8 mouse cellular contexts compared by ENCODE assay signal in the genomic region with DNA sequence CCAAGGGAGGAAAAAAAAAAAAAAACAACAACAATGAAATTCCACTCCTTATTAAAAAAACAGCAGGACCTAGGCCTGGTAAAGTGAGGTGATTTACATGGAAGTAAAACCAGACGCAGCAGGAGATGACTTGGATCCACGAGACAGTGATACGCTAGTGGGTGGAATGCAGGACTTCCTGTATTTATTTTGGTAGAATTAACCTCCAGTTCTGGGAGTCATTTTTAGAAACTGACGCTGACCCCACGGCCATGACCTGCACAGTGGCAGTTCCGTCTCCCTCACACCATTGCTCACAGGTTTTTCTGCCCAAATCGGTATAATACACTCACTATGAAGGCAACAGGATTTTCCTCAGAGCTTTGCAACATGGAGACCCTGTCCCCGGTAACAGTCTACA. TPM values are rescaled to one million over a fixed set of nuclear protein-coding genes. Genes with fewer than 3 reads are reported as not detected.
DNase-seq lines count a peak whose midpoint lies in the region; ATAC-seq and TF ChIP-seq lines count a peak whose summit lies in the region.

No protein-coding gene starts in this region.

- H3K27ac ChIP-seq in intestine, postnatal 0 days (ENCODE audit: low read depth, low read length), result no peak overlapping the region
- no peak overlapping the region for H3K27ac ChIP-seq in intestine, embryonic 15.5 days
- H3K27ac ChIP-seq in heart, embryonic 15.5 days, result peak overlapping the region; percentile 70
- peak overlapping the region; percentile 40 for H3K27ac ChIP-seq in limb, embryonic 15.5 days
- no peak overlapping the region for H3K27ac ChIP-seq in forebrain, embryonic 14.5 days (ENCODE audit: low read depth, low read length)

- no peak overlapping the region for H3K4me2 ChIP-seq in intestine, postnatal 0 days (replicated peaks; ENCODE audit: low read depth)
- H3K4me2 ChIP-seq in intestine, embryonic 15.5 days (replicated peaks), result no peak overlapping the region
- H3K4me2 ChIP-seq in heart, embryonic 15.5 days, result peak overlapping the region; percentile 40
- no peak overlapping the region for H3K4me2 ChIP-seq in limb, embryonic 15.5 days
- H3K4me2 ChIP-seq in forebrain, embryonic 14.5 days (ENCODE audit: low read length), result no peak overlapping the region

- ATAC-seq in intestine, postnatal 0 days, result no peak
- ATAC-seq in intestine, embryonic 15.5 days, result no peak
- 0 out of 2 replicates have a peak, but pooled peaks have one; percentile 11 for ATAC-seq in common myeloid progenitor, adult 5-6 weeks (replicated peaks; ENCODE audit: low read depth, poor library complexity, severe bottlenecking)
- no peak for ATAC-seq in heart, embryonic 15.5 days (replicated peaks; ENCODE audit: insufficient number of reproducible peaks, insufficient read depth, low FRiP score, low read depth)
- no peak for ATAC-seq in limb, embryonic 15.5 days (ENCODE audit: insufficient number of reproducible peaks, low FRiP score, low TSS enrichment, low read depth)
- ATAC-seq in forebrain, embryonic 14.5 days, result no peak

- no peaks in the 10 kb centered on the region for H3K9me3 ChIP-seq in intestine, postnatal 0 days (ENCODE audit: control insufficient read depth)
- no peaks in the 10 kb centered on the region for H3K9me3 ChIP-seq in intestine, embryonic 15.5 days
- H3K9me3 ChIP-seq in heart, embryonic 15.5 days (replicated peaks), result no peaks in the 10 kb centered on the region
- H3K9me3 ChIP-seq in limb, embryonic 15.5 days, result no peaks in the 10 kb centered on the region
- no peaks in the 10 kb centered on the region for H3K9me3 ChIP-seq in forebrain, embryonic 14.5 days (replicated peaks; ENCODE audit: control insufficient read depth, low read length)

- no peak for DNase-seq in forebrain, embryonic 14.5 days (ENCODE audit: low spot score)
- DNase-seq in natural killer cell, adult 2 months (ENCODE audit: low spot score in 2 of 2), result no peak
- DNase-seq in urinary bladder, postnatal 36 days (ENCODE audit: low spot score in 2 of 2), result no peak

- TF ChIP-seq CTCF in intestine, postnatal 0 days (IDR thresholded peaks at IDR 0.05; ENCODE audit: low read depth), result 0 out of 2 replicates have a peak, but pooled peaks have one; percentile 18

- H3K27me3 ChIP-seq in intestine, postnatal 0 days (replicated peaks; ENCODE audit: control insufficient read depth, insufficient read depth, low read length), result no peaks in the 10 kb centered on the region
- H3K27me3 ChIP-seq in intestine, embryonic 15.5 days (replicated peaks), result no peaks in the 10 kb centered on the region
- H3K27me3 ChIP-seq in heart, embryonic 15.5 days, result no peaks in the 10 kb centered on the region
- no peaks in the 10 kb centered on the region for H3K27me3 ChIP-seq in limb, embryonic 15.5 days
- H3K27me3 ChIP-seq in forebrain, embryonic 14.5 days (replicated peaks; ENCODE audit: control insufficient read depth, insufficient read depth, low read length), result no peaks in the 10 kb centered on the region

- WGBS in intestine, postnatal 0 days, result 54% methylated on average over 8 of the region's 8 CpGs
- 35% methylated on average over 8 of the region's 8 CpGs for WGBS in intestine, embryonic 15.5 days
- WGBS in heart, embryonic 15.5 days, result 28% methylated on average over 8 of the region's 8 CpGs
- 29% methylated on average over 8 of the region's 8 CpGs for WGBS in limb, embryonic 15.5 days
- 65% methylated on average over 8 of the region's 8 CpGs for WGBS in forebrain, embryonic 14.5 days

- H3K4me3 ChIP-seq in intestine, postnatal 0 days (ENCODE audit: low read depth, low read length), result no peak overlapping the region
- H3K4me3 ChIP-seq in intestine, embryonic 15.5 days (replicated peaks), result no peak overlapping the region
- no peak overlapping the region for H3K4me3 ChIP-seq in heart, embryonic 15.5 days
- no peak overlapping the region for H3K4me3 ChIP-seq in limb, embryonic 15.5 days
- H3K4me3 ChIP-seq in forebrain, embryonic 14.5 days (ENCODE audit: low read depth, low read length), result no peak overlapping the region

- H3K4me1 ChIP-seq in intestine, postnatal 0 days (replicated peaks; ENCODE audit: control insufficient read depth, insufficient read depth, low read length), result no peaks in the 10 kb centered on the region
- H3K4me1 ChIP-seq in intestine, embryonic 15.5 days (replicated peaks), result 0 out of 2 replicates have a peak, but pooled peaks cover 14% of the 10 kb centered on the region
- peaks cover 35% of the 10 kb centered on the region for H3K4me1 ChIP-seq in heart, embryonic 15.5 days (replicated peaks)
- peaks cover 42% of the 10 kb centered on the region for H3K4me1 ChIP-seq in limb, embryonic 15.5 days
- H3K4me1 ChIP-seq in forebrain, embryonic 14.5 days (ENCODE audit: control insufficient read depth, insufficient read depth, low read length), result 0 out of 2 replicates have a peak, but pooled peaks cover 2% of the 10 kb centered on the region

- no peaks in the 10 kb centered on the region for H3K36me3 ChIP-seq in intestine, postnatal 0 days (ENCODE audit: control insufficient read depth, insufficient read depth)
- H3K36me3 ChIP-seq in intestine, embryonic 15.5 days, result no peaks in the 10 kb centered on the region
- H3K36me3 ChIP-seq in heart, embryonic 15.5 days, result no peaks in the 10 kb centered on the region
- H3K36me3 ChIP-seq in limb, embryonic 15.5 days, result no peaks in the 10 kb centered on the region
- H3K36me3 ChIP-seq in forebrain, embryonic 14.5 days (ENCODE audit: control insufficient read depth, insufficient read depth, low read length), result no peaks in the 10 kb centered on the region

- no peak overlapping the region for H3K9ac ChIP-seq in intestine, postnatal 0 days (ENCODE audit: low read depth, low read length)
- no peak overlapping the region for H3K9ac ChIP-seq in intestine, embryonic 15.5 days
- no peak overlapping the region for H3K9ac ChIP-seq in heart, embryonic 15.5 days
- H3K9ac ChIP-seq in limb, embryonic 15.5 days, result no peak overlapping the region
- H3K9ac ChIP-seq in forebrain, embryonic 14.5 days (ENCODE audit: low read length), result no peak overlapping the region

RNA-seq across cellular contexts. Expression of a gene that starts 14.8 kb away (rescaled TPM):
- 18.7 and 21.7 TPM in 2 replicates for polyA plus RNA-seq in intestine, postnatal 0 days (2015; fragmentation: Nextera tagmentation; extraction: Ambion mirVana)
- 32.0 and 35.4 TPM in 2 replicates for polyA plus RNA-seq in intestine, embryonic 15.5 days (2015; fragmentation: Nextera tagmentation; extraction: Ambion mirVana)
- 0.73 and 0.87 TPM in 2 replicates for total RNA-seq in common myeloid progenitor, adult 5-6 weeks (2017)
- polyA plus RNA-seq in heart, embryonic 15.5 days (2015; fragmentation: Nextera tagmentation; extraction: Ambion mirVana), result 32.6 and 35.5 TPM in 2 replicates
- 43.2 and 45.6 TPM in 2 replicates for polyA plus RNA-seq in limb, embryonic 15.5 days (2015; fragmentation: Nextera tagmentation; extraction: Ambion mirVana)
- polyA plus RNA-seq in forebrain, embryonic 14.5 days (2014; fragmentation: Nextera tagmentation; extraction: Ambion mirVana), result 60.6 and 75.0 TPM in 2 replicates

Comparison
In these comparisons a context has a peak if more than half of its experiments do, and no peak if none do; other contexts are left out.
1. H3K27ac ChIP-seq: peak in heart, embryonic 15.5 days (single experiment) and limb, embryonic 15.5 days (single experiment); none in intestine, postnatal 0 days (single experiment), intestine, embryonic 15.5 days (single experiment) and forebrain, embryonic 14.5 days (single experiment).